Mouse (Mus musculus): ENCODE measurements around the gene Helt. TPM values are rescaled to one million over a fixed set of nuclear protein-coding genes. Genes with fewer than 3 reads are reported as not detected.

The Helt gene
- total RNA-seq (2023), result not detected

DNA sequence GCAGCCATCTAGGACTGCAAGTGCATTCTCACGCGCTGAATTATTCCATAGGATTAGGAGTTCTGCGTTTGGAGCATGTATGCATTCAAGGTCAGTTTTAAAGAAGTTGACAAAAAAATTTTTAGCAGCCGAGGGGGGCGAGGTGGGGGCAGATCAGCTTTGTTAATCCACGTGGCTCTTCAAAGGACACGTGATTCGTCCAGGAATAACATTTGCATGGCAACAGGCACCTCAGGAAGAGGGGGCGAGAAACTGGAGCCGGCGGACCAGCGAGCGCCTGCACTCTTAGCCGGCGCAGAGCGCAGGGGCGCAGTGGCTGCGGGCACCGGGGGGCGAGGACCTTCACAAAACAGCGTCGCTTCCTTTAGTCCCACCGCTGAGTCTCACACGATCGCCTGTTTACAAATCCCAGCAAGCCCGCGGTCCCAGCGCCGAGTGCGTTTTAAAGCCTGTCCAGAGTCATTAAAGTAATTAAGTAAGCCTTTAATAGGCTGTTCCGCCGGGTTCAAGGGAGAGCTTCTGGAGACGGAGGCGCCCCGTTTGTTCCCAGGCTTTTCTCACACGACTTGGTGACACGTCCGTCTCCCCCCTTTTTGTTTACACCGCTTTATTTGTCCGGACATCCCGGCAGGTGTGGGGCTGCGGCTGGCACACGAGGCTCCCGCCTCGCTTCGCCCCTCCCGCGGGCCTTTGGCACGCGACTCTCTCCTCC is at the start of gene Helt:
TSS of gene Helt (minus strand) at position 491 of the 712 bp plus-strand sequence.

Other genes starting within 250 kb of the Helt start
- gene Cfap97, start 142.9 kb downstream of the Helt start, total RNA-seq (2023), result 1 to 10 TPM; 8.5 to 9.0 TPM
- 10 to 100 TPM in 1 of 2 experiments, 1 to 10 TPM in 1; 5.6 to 12.0 TPM for gene Snx25, start 142.5 kb downstream of the Helt start, total RNA-seq (2023)
- gene Slc25a4, start 83.4 kb downstream of the Helt start, total RNA-seq (2023), result 10 to 100 TPM; 16.5 to 25.9 TPM
- gene Acsl1, start 176.4 kb upstream of the Helt start, total RNA-seq (2023), result 100 to 1,000 TPM; 219 to 244 TPM

All from neutrophil, adult 59 days (primary cell).